Mouse (Mus musculus) heart, adult 10 weeks (tissue): ENCODE data around the gene Rhox7a. TPM values are rescaled to one million over a fixed set of nuclear protein-coding genes. Genes with fewer than 3 reads are reported as not detected.

ENCODE experiments used
- polyA plus RNA-seq: library from polyadenylated mRNA; stranded (reverse); fragments of 350-450 nt; fragmentation: Illumina TruSeq; extraction: RNeasy Lipid Tissue Mini Kit (QIAGEN cat#74804); gene quantifications from one replicate; pipeline ENCODE4 v1.2.3, GENCODE M21; 2014; ENCODE audit warnings: low read depth, low replicate concordance

Rhox7a gene
- not detected for polyA plus RNA-seq

DNA sequence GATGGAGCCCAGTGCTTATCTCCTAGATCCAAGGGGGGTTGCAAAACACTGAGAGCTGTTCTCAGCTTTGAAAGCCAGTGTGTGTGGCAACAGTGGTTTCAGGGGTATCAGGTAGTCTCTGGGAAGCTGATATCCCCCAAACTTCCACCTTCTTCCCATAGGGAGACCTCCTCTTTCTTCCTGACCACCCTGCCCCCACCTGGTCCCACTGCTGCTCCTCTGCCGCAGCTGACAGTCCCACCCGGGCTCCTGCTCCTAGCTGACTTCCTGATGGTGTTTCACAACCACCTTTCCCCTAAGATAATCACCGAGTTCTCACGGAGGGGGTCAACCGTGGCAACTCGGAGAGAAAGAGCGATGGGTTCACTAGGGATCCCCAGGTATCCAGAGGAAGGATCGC lies at the start of gene Rhox7a:
Rhox7a (plus strand) TSS at position 301 of the 400 bp plus-strand sequence.

DNA sequence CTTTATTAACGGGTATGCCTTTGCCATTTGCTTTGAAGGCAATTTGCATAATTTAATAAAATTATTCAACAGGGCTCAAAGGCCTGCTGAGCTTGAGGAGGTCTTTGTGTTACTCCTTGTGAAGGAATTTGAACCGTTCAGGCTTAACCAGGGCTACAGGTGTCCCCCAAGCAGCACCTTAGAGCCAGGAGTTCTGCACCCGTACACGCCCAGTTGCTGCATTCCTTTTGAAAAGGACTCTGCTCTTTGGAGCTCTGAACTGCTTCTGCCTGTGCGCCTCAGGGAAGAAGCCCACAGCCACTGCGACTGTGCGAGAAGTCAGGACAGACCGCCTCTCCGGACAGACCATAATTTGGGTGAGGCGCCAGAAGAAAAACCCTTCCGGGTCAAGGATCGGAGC lies 4.9 kb upstream of the Rhox7a start, which contains the start of gene Rhox6:
Rhox6 (plus strand) TSS at position 301 of the 400 bp plus-strand sequence.

DNA sequence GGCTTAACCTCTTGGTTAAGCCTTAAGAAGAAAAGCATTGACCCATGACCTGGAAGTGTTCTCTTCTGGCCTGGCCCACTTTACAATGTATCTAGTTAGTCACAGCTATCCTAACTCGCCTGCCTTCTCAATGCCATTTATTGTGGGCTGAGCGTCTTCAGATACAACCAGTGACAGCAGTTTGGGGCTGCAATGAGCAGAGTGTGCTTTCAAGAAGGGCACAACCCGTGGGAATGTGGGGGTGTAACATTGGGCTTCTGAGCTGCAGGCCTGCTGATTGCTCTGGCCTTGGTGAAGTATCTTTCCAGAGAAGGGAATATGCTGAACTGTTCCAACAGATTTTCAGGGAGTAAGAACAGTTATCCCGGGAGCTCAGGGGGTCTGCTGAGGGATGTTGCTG lies 47.4 kb downstream of the Rhox7a start, which contains the start of gene Rhox8:
Rhox8 (minus strand) TSS at position 101 of the 400 bp plus-strand sequence.

Other genes starting within 250 kb of the Rhox7a start
- gene Rhox4f, start 224.0 kb upstream of the Rhox7a start, polyA plus RNA-seq: not detected
- gene Rhox3g, start 203.1 kb upstream of the Rhox7a start, polyA plus RNA-seq: not detected
- gene Rhox2g, start 188.2 kb upstream of the Rhox7a start, polyA plus RNA-seq: not detected
- gene Rhox4g, start 180.4 kb upstream of the Rhox7a start, polyA plus RNA-seq: not detected
- gene Rhox3h, start 162.9 kb upstream of the Rhox7a start, polyA plus RNA-seq: not detected
- gene Rhox2h, start 158.4 kb upstream of the Rhox7a start, polyA plus RNA-seq: not detected
- gene Rhox5, start 26.8 kb upstream of the Rhox7a start, polyA plus RNA-seq: 1.8 TPM
- gene Rhox6, start 4.8 kb upstream of the Rhox7a start, polyA plus RNA-seq: not detected
- gene Rhox8, start 47.3 kb downstream of the Rhox7a start, polyA plus RNA-seq: not detected
- gene Rhox7b, start 65.5 kb downstream of the Rhox7a start, polyA plus RNA-seq: not detected
- not detected for gene Rhox9, start 70.1 kb downstream of the Rhox7a start, polyA plus RNA-seq
- gene Btg1-ps1, start 187.1 kb downstream of the Rhox7a start, polyA plus RNA-seq: not detected
- not detected for gene Btg1-ps2, start 211.4 kb downstream of the Rhox7a start, polyA plus RNA-seq
- not detected for gene Rhox10, start 234.8 kb downstream of the Rhox7a start, polyA plus RNA-seq